ENCODE assay signal across 16 mouse cellular contexts in genomic region chr10:94500210-94500876, GRCm38 (mm10).
DNase-seq lines count a peak whose midpoint lies in the region; ATAC-seq lines count a peak whose summit lies in the region.
"Had no signal": no experiment of that assay in that cellular context is flagged by ENCODE, and none has a peak within 500 bp of the region (broad histone marks: within the 10 kb centered on the region; RNA-seq: fewer than 3 reads in every experiment).

No protein-coding gene starts in this region.

- no peak overlapping the region for H3K27ac ChIP-seq in heart, embryonic 10.5 days
- peak overlapping the region; percentile 60 for H3K27ac ChIP-seq in hindbrain, embryonic 13.5 days
- no peak overlapping the region for H3K27ac ChIP-seq in midbrain, embryonic 14.5 days (replicated peaks; ENCODE audit: low read depth, low read length)
- H3K27ac ChIP-seq: embryonic facial prominence, embryonic 13.5 days; heart, embryonic 13.5 days had no signal

- 0 out of 2 replicates have a peak, but pooled peaks have one; percentile 47 for ATAC-seq in hindbrain, embryonic 13.5 days (ENCODE audit: low FRiP score)
- ATAC-seq in midbrain, embryonic 14.5 days (ENCODE audit: low FRiP score, low TSS enrichment), result no peak

- H3K27me3 ChIP-seq in heart, embryonic 10.5 days (ENCODE audit: insufficient read depth, poor library complexity, severe bottlenecking), result no peaks in the 10 kb centered on the region
- no peaks in the 10 kb centered on the region for H3K27me3 ChIP-seq in hindbrain, embryonic 13.5 days
- no peaks in the 10 kb centered on the region for H3K27me3 ChIP-seq in midbrain, embryonic 14.5 days (ENCODE audit: control insufficient read depth, insufficient read depth, low read length)
- H3K27me3 ChIP-seq: heart, embryonic 13.5 days had no signal

- intact Hi-C loops in heart, postnatal 14 days (cut with DNase I), result no loop called here

- no peak overlapping the region for H3K4me2 ChIP-seq in hindbrain, embryonic 13.5 days
- no peak overlapping the region for H3K4me2 ChIP-seq in midbrain, embryonic 14.5 days (ENCODE audit: low read length)
- H3K4me2 ChIP-seq: embryonic facial prominence, embryonic 13.5 days; heart, embryonic 13.5 days; liver, embryonic 11.5 days had no signal

- WGBS in heart, embryonic 10.5 days, result 43% methylated on average over 16 of the region's 16 CpGs
- 22% methylated on average over 16 of the region's 16 CpGs for WGBS in hindbrain, embryonic 13.5 days
- WGBS in midbrain, embryonic 14.5 days, result 26% methylated on average over 16 of the region's 16 CpGs

- H3K9ac ChIP-seq in hindbrain, embryonic 13.5 days, result 0 out of 2 replicates have a peak overlapping the region, but pooled peaks have one; percentile 31
- H3K9ac ChIP-seq in midbrain, embryonic 14.5 days (replicated peaks; ENCODE audit: low read length), result no peak overlapping the region
- H3K9ac ChIP-seq: embryonic facial prominence, embryonic 13.5 days; heart, embryonic 13.5 days had no signal

- H3K4me3 ChIP-seq in heart, embryonic 10.5 days, result no peak overlapping the region
- no peak overlapping the region for H3K4me3 ChIP-seq in hindbrain, embryonic 13.5 days
- H3K4me3 ChIP-seq in midbrain, embryonic 14.5 days (replicated peaks; ENCODE audit: low read depth, low read length), result no peak overlapping the region
- H3K4me3 ChIP-seq: embryonic facial prominence, embryonic 13.5 days; heart, embryonic 13.5 days had no signal

- peaks cover 26% of the 10 kb centered on the region for H3K4me1 ChIP-seq in heart, embryonic 10.5 days
- H3K4me1 ChIP-seq in hindbrain, embryonic 13.5 days (replicated peaks), result peaks cover 32% of the 10 kb centered on the region
- H3K4me1 ChIP-seq in midbrain, embryonic 14.5 days (ENCODE audit: control insufficient read depth, insufficient read depth, low read length), result peaks cover 16% of the 10 kb centered on the region; the same call in 1 of the 2 replicates

- DNase-seq in heart, embryonic 10.5 days (ENCODE audit: low spot score), result peak; percentile 38
- DNase-seq in heart, postnatal 14 days, result no peak
- DNase-seq in adipocyte (ENCODE audit: low spot score), result peak; percentile 53
- DNase-seq in midbrain, embryonic 14.5 days, result peak; percentile 41
- DNase-seq in spleen, postnatal 14 days (ENCODE audit: low spot score in 2 of 2), result no peak
- no peak for DNase-seq in cerebellum, postnatal 10 days
- DNase-seq in retina, postnatal 1 day, result no peak
- DNase-seq: adrenal gland, adult 8-10 months; cerebellum, adult 11-12 months; kidney, adult 11 months; layer of hippocampus, adult 9-11 months; thymus, postnatal 14 days had no signal

- no peaks in the 10 kb centered on the region for H3K36me3 ChIP-seq in heart, embryonic 10.5 days
- no peaks in the 10 kb centered on the region for H3K36me3 ChIP-seq in hindbrain, embryonic 13.5 days
- no peaks in the 10 kb centered on the region for H3K36me3 ChIP-seq in midbrain, embryonic 14.5 days (ENCODE audit: control insufficient read depth, insufficient read depth, low read length)
- H3K36me3 ChIP-seq: embryonic facial prominence, embryonic 13.5 days; heart, embryonic 13.5 days had no signal

- H3K9me3 ChIP-seq in heart, embryonic 10.5 days, result no peaks in the 10 kb centered on the region
- no peaks in the 10 kb centered on the region for H3K9me3 ChIP-seq in hindbrain, embryonic 13.5 days
- H3K9me3 ChIP-seq in midbrain, embryonic 14.5 days (ENCODE audit: control insufficient read depth, low read length), result no peaks in the 10 kb centered on the region
- H3K9me3 ChIP-seq: embryonic facial prominence, embryonic 13.5 days; heart, embryonic 13.5 days had no signal

Comparison
In these comparisons a context has a peak if more than half of its experiments do, and no peak if none do; other contexts are left out.
1. DNase-seq: peak in heart, embryonic 10.5 days (single experiment), adipocyte (single experiment) and midbrain, embryonic 14.5 days (single experiment); none in heart, postnatal 14 days (0 of 2), spleen, postnatal 14 days (0 of 2), cerebellum, postnatal 10 days (0 of 2) and retina, postnatal 1 day (single experiment).